Mouse (Mus musculus) midbrain, embryonic 11.5 days (tissue): ENCODE measurements around the gene Ppp4r2. TPM values are rescaled to one million over a fixed set of nuclear protein-coding genes. Genes with fewer than 3 reads are reported as not detected.

Experiments
- ATAC-seq: fragments of 200-750 bp; cut with Nextera tagmentation; 2 replicates; pipeline ENCODE4 v1.8.0; 2017; ENCODE audit warnings: moderate TSS enrichment, moderate library complexity; ENCODE audit not compliant: low FRiP score
- DNase-seq: peaks from one replicate; pipeline ENCODE4 v3.0.0; 2015; ENCODE audit warnings: low spot score; ENCODE audit errors: missing footprints
- H3K27ac ChIP-seq: fragments of 300-500 bp; sonication (generic); 2 replicates; pipeline ENCODE4 v1.5.1; 2014; ENCODE audit warnings: low read depth, low read length
- H3K27me3 ChIP-seq: fragments of 300-500 bp; sonication (generic); 2 replicates; pipeline ENCODE4 v1.6.1; 2014; ENCODE audit warnings: mild to moderate bottlenecking, low read length, moderate library complexity, mixed read lengths; ENCODE audit not compliant: control insufficient read depth, insufficient read depth
- H3K36me3 ChIP-seq: fragments of 300-500 bp; sonication (generic); 2 replicates; pipeline ENCODE4 v1.6.1; 2014; ENCODE audit warnings: mild to moderate bottlenecking, low read length, moderate library complexity, mixed read lengths; ENCODE audit not compliant: control insufficient read depth, insufficient read depth
- H3K4me1 ChIP-seq: fragments of 300-500 bp; sonication (generic); 2 replicates; pipeline ENCODE4 v1.6.1; 2014; ENCODE audit warnings: low read length; ENCODE audit not compliant: control insufficient read depth, insufficient read depth
- H3K4me2 ChIP-seq: fragments of 300-500 bp; sonication (generic); 2 replicates; pipeline ENCODE4 v1.6.1; 2014; ENCODE audit warnings: mild to moderate bottlenecking, moderate library complexity
- H3K4me3 ChIP-seq: fragments of 300-500 bp; sonication (generic); 2 replicates; pipeline ENCODE4 v1.5.1; 2014; ENCODE audit warnings: low read depth, low read length
- H3K9ac ChIP-seq: fragments of 300-500 bp; sonication (generic); 2 replicates; pipeline ENCODE4 v1.6.1; 2014; ENCODE audit warnings: low read length
- H3K9me3 ChIP-seq: fragments of 300-500 bp; sonication (generic); 2 replicates; pipeline ENCODE4 v1.6.1; 2016; ENCODE audit warnings: low read length; ENCODE audit not compliant: control insufficient read depth
- WGBS: fragments of 180-500 bp; shearing (Covaris S2); extraction: QIAGEN DNeasy Blood & Tissue Kit; methylation state at CpG from one replicate; pipeline ENCODE4 v1.1.7; 2014; 5-methylcytosine and 5-hydroxymethylcytosine counted together
- polyA plus RNA-seq: library from polyadenylated mRNA; unstranded; fragments of >200 nt; fragmentation: Nextera tagmentation; extraction: Ambion mirVana; gene quantifications from 2 replicates; pipeline ENCODE4 v1.2.1, GENCODE M21; 2014

Ppp4r2 gene
- polyA plus RNA-seq, 1 experiment from 2014 or later: 40.0 TPM

DNA sequence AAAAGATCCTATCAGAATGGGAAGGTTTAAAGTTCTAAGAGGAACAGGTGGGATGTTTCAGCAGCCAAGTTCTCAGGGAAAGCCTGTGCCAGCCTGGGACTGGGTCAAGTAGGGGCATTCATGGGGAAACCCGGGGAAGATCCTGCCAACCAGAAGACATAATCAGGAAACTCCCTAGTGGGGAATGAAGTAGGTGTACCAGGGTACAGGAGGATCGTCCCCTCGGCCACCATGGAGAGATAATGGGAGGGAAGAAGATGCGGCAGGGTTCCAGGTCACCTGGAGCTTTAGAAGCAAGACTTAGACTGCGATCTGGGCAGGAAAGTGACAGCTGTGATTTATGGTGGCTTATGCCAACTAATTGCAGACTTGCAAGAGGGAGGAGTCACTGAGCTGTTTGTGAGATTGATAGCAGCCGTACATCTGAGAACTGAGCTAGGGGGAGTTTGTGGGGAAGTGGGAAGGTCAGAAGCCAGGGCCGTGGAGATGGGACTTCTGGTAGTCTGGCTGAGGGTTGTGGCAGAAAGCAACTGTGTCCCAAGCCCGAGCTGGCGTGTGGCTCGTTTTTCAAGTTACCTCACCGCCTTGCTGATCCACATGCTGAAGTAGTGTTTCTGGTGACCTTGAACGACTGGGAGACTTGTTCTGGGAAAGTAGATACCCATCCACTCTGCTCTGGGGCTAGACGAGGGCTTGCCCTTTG is 30.9 kb upstream of the Ppp4r2 start:
- Histone ChIP-seq H3K27ac (no peak overlapping the region), H3K36me3 (no peaks in the 10 kb centered on the region), H3K4me2 (no peak overlapping the region), H3K27me3 (no peaks in the 10 kb centered on the region), H3K4me1 (no peaks in the 10 kb centered on the region), H3K9ac (no peak overlapping the region), H3K4me3 (no peak overlapping the region), H3K9me3 (no peaks in the 10 kb centered on the region)
- ATAC-seq (no peak), DNase-seq (no peak)
- 80% methylated on average over 13 of the region's 13 CpGs for whole genome bisulfite sequencing

DNA sequence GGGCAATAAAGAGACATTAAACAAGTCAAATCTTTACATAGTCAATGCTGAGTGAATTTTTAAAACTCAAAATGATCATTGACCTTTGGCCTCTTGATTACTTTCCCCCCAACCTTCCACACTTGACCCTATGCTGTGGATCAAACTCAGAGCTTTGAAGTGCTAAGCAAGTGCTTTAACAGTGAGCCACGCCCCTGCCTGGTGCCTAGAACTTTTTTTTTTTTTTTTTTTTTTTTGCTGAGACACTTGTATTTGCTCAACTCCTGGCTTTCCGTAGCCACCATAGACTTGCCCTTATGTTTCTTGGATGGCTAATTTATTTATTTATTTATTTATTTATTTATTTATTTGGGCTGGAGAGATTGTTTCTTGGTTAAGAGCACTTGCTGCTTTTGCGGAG is 30.2 kb upstream of the Ppp4r2 start:
- no peak overlapping the region for H3K9ac ChIP-seq
- H3K4me2 ChIP-seq: no peak overlapping the region
- no peaks in the 10 kb centered on the region for H3K4me1 ChIP-seq
- H3K36me3 ChIP-seq: no peaks in the 10 kb centered on the region
- no peak overlapping the region for H3K27ac ChIP-seq
- H3K9me3 ChIP-seq: no peaks in the 10 kb centered on the region
- ATAC-seq (no peak), DNase-seq (no peak)
- H3K27me3 ChIP-seq: no peaks in the 10 kb centered on the region
- H3K4me3 ChIP-seq: no peak overlapping the region
- 87% methylated on average over 3 of the region's 3 CpGs for WGBS

GRCm38 (mm10) chr6:100807187-100807586 is 26.2 kb upstream of the Ppp4r2 start:
- Histone ChIP-seq H3K36me3 (no peaks in the 10 kb centered on the region), H3K4me2 (no peak overlapping the region), H3K9ac (no peak overlapping the region), H3K9me3 (no peaks in the 10 kb centered on the region), H3K4me1 (no peaks in the 10 kb centered on the region), H3K27ac (no peak overlapping the region), H3K27me3 (no peaks in the 10 kb centered on the region), H3K4me3 (no peak overlapping the region)
- DNase-seq: no peak
- no peak for ATAC-seq
- 92% methylated on average over 9 of the region's 9 CpGs for WGBS

DNA sequence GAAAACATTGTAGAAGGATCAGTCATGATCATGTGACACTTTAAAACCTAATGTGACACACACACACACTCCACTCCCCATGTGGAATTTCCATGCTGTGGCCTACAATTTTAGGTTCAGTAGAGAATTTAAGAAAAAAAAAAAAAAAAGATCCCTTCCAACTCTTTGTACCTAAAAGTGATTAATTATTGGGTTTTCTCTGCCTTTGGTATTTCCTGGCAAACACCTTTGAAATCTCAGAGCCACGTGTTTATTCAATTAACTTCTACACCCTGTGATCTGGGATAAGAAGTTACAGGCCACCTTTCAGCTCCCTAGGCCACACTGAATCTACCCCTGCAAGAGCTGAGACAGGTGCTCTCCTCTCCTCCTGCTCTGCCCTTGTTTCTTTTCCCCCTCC is 25.7 kb upstream of the Ppp4r2 start:
- Histone ChIP-seq H3K27me3 (no peaks in the 10 kb centered on the region), H3K27ac (no peak overlapping the region), H3K9me3 (no peaks in the 10 kb centered on the region), H3K4me3 (no peak overlapping the region), H3K9ac (no peak overlapping the region), H3K4me2 (no peak overlapping the region), H3K36me3 (no peaks in the 10 kb centered on the region), H3K4me1 (no peaks in the 10 kb centered on the region)
- DNase-seq: no peak
- WGBS: 75% methylated on average over 1 of the region's 1 CpGs
- no peak for ATAC-seq

DNA sequence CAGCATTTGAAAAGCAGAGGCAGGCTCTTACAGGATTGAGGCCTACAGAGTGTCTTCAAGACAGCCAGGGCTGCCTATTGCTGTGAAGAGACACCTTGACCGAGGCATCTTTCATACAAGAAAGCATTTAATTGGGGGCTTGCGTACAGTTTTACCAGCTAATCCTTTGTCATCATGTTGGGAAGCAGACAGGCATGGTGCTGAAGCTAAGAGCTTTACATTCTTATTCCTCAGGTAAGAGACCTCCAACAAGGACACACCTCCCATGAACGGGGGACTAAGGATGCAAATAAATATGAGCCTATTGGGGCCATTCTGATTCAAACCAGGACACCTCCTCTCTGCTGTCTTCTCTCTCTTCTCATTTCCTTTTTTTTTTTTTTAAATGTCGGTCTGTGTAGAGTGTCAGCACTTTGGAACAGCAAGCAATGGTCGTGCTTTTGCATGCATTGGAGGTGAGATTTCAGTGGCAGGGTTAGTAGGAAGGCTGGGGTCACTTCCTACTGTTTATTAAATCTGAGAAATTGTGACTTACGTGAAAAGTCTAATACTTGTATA is 25.1 kb upstream of the Ppp4r2 start:
- H3K4me3 ChIP-seq: no peak overlapping the region
- no peak overlapping the region for H3K9ac ChIP-seq
- H3K4me1 ChIP-seq: no peaks in the 10 kb centered on the region
- DNase-seq: no peak
- no peak overlapping the region for H3K4me2 ChIP-seq
- no peaks in the 10 kb centered on the region for H3K9me3 ChIP-seq
- H3K27ac ChIP-seq: no peak overlapping the region
- 91% methylated on average over 6 of the region's 6 CpGs for WGBS
- H3K27me3 ChIP-seq: no peaks in the 10 kb centered on the region
- no peak for ATAC-seq
- no peaks in the 10 kb centered on the region for H3K36me3 ChIP-seq

- ATAC-seq: no peak
- Histone ChIP-seq H3K4me3 (no peak overlapping the region), H3K9ac (no peak overlapping the region), H3K4me2 (no peak overlapping the region), H3K9me3 (no peaks in the 10 kb centered on the region), H3K4me1 (no peaks in the 10 kb centered on the region), H3K27me3 (no peaks in the 10 kb centered on the region), H3K36me3 (no peaks in the 10 kb centered on the region), H3K27ac (no peak overlapping the region)
- DNase-seq: no peak
- WGBS: 88% methylated on average over 4 of the region's 4 CpGs
Observed at GRCm38 (mm10) chr6:100810117-100810516, 23.3 kb upstream of the Ppp4r2 start.

- H3K4me2 ChIP-seq: no peak overlapping the region
- H3K9me3 ChIP-seq: no peaks in the 10 kb centered on the region
- H3K4me3 ChIP-seq: no peak overlapping the region
- no peaks in the 10 kb centered on the region for H3K36me3 ChIP-seq
- no peak overlapping the region for H3K27ac ChIP-seq
- DNase-seq (no peak), ATAC-seq (no peak)
- no peaks in the 10 kb centered on the region for H3K4me1 ChIP-seq
- H3K27me3 ChIP-seq: no peaks in the 10 kb centered on the region
- 77% methylated on average over 3 of the region's 3 CpGs for WGBS
- H3K9ac ChIP-seq: no peak overlapping the region
Observed at GRCm38 (mm10) chr6:100811731-100812130, 21.7 kb upstream of the Ppp4r2 start.

- Histone ChIP-seq H3K4me3 (no peak overlapping the region), H3K27ac (no peak overlapping the region), H3K4me2 (no peak overlapping the region), H3K36me3 (no peaks in the 10 kb centered on the region), H3K27me3 (no peaks in the 10 kb centered on the region), H3K9me3 (no peaks in the 10 kb centered on the region), H3K4me1 (no peaks in the 10 kb centered on the region), H3K9ac (no peak overlapping the region)
- ATAC-seq: no peak
- WGBS: 87% methylated on average over 2 of the region's 2 CpGs
- no peak for DNase-seq
Observed at GRCm38 (mm10) chr6:100821367-100821766, 12.1 kb upstream of the Ppp4r2 start.

DNA sequence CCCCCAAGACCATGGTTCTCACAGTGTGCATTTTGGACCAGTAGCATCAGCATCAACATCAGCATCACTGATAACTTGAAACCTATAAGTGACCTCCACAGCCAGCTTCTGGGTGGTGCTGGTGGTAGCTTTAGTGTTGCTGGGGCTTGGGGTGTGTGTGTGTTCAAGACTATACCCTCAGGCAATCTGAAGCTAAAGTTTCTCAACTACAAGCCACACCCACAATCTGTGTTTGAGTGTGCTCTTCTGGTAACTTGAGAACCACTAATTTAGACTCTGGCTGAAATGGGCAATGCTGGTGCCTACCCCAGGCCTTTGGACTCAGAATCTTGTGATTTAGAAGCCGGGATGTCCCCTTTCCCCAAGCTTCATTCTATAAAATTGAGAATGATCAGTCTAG is 10.1 kb upstream of the Ppp4r2 start:
- Histone ChIP-seq H3K27ac (no peak overlapping the region), H3K4me3 (no peak overlapping the region), H3K9ac (no peak overlapping the region), H3K4me2 (no peak overlapping the region), H3K36me3 (no peaks in the 10 kb centered on the region), H3K27me3 (no peaks in the 10 kb centered on the region), H3K9me3 (no peaks in the 10 kb centered on the region), H3K4me1 (no peaks in the 10 kb centered on the region)
- no peak for ATAC-seq
- DNase-seq: no peak
- 91% methylated on average over 1 of the region's 1 CpGs for WGBS
